Mouse (Mus musculus): ENCODE results near the gene Orc2. TPM values are rescaled to one million over a fixed set of nuclear protein-coding genes. Genes with fewer than 3 reads are reported as not detected.

Gene Orc2
- polyA plus RNA-seq, 1 experiment from 2014 or later: 27.6 TPM

GRCm38 (mm10) chr1:58475662-58476061, 29.2 kb downstream of the Orc2 start:
- Histone ChIP-seq H3K4me1 (replicated peaks; ENCODE audit: control insufficient read depth, insufficient read depth, low read length) (no peaks in the 10 kb centered on the region), H3K27ac (ENCODE audit: low read depth) (no peak overlapping the region), H3K4me2 (ENCODE audit: low read length) (no peak overlapping the region), H3K4me3 (ENCODE audit: low read depth, low read length) (no peak overlapping the region), H3K9ac (ENCODE audit: low read length) (no peak overlapping the region), H3K27me3 (replicated peaks; ENCODE audit: control insufficient read depth, insufficient read depth, low read length) (no peaks in the 10 kb centered on the region), H3K36me3 (ENCODE audit: control insufficient read depth, insufficient read depth, low read length) (peaks cover 87% of the 10 kb centered on the region), H3K9me3 (ENCODE audit: control insufficient read depth, low read length) (no peaks in the 10 kb centered on the region)
- WGBS: 95% methylated on average over 8 of the region's 8 CpGs
- ATAC-seq (replicated peaks; ENCODE audit: low FRiP score, low TSS enrichment, low read depth) (no peak), DNase-seq (ENCODE audit: low spot score) (no peak)

GRCm38 (mm10) chr1:58465561-58465960, 39.3 kb downstream of the Orc2 start:
- H3K4me2 ChIP-seq (ENCODE audit: low read length): no peak overlapping the region
- H3K27ac ChIP-seq (ENCODE audit: low read depth): no peak overlapping the region
- H3K36me3 ChIP-seq (ENCODE audit: control insufficient read depth, insufficient read depth, low read length): peaks cover 84% of the 10 kb centered on the region
- DNase-seq (ENCODE audit: low spot score): no peak
- no peak overlapping the region for H3K9ac ChIP-seq (ENCODE audit: low read length)
- no peak overlapping the region for H3K4me3 ChIP-seq (ENCODE audit: low read depth, low read length)
- H3K27me3 ChIP-seq (replicated peaks; ENCODE audit: control insufficient read depth, insufficient read depth, low read length): no peaks in the 10 kb centered on the region
- no peaks in the 10 kb centered on the region for H3K4me1 ChIP-seq (replicated peaks; ENCODE audit: control insufficient read depth, insufficient read depth, low read length)
- H3K9me3 ChIP-seq (ENCODE audit: control insufficient read depth, low read length): no peaks in the 10 kb centered on the region
- 97% methylated on average over 4 of the region's 4 CpGs for WGBS
- ATAC-seq (replicated peaks; ENCODE audit: low FRiP score, low TSS enrichment, low read depth): no peak

- no peaks in the 10 kb centered on the region for H3K4me1 ChIP-seq (replicated peaks; ENCODE audit: control insufficient read depth, insufficient read depth, low read length)
- no peak overlapping the region for H3K4me2 ChIP-seq (ENCODE audit: low read length)
- H3K27me3 ChIP-seq (replicated peaks; ENCODE audit: control insufficient read depth, insufficient read depth, low read length): no peaks in the 10 kb centered on the region
- H3K36me3 ChIP-seq (ENCODE audit: control insufficient read depth, insufficient read depth, low read length): peaks cover 78% of the 10 kb centered on the region
- 92% methylated on average over 4 of the region's 4 CpGs for WGBS
- ATAC-seq (replicated peaks; ENCODE audit: low FRiP score, low TSS enrichment, low read depth) (no peak), DNase-seq (ENCODE audit: low spot score) (no peak)
- no peak overlapping the region for H3K4me3 ChIP-seq (ENCODE audit: low read depth, low read length)
- H3K27ac ChIP-seq (ENCODE audit: low read depth): no peak overlapping the region
- no peaks in the 10 kb centered on the region for H3K9me3 ChIP-seq (ENCODE audit: control insufficient read depth, low read length)
- H3K9ac ChIP-seq (ENCODE audit: low read length): no peak overlapping the region
These were observed 39.9 kb downstream of the Orc2 start for GRCm38 (mm10) chr1:58465042-58465441.

- Histone ChIP-seq H3K9me3 (ENCODE audit: control insufficient read depth, low read length) (no peaks in the 10 kb centered on the region), H3K27me3 (replicated peaks; ENCODE audit: control insufficient read depth, insufficient read depth, low read length) (no peaks in the 10 kb centered on the region), H3K4me3 (ENCODE audit: low read depth, low read length) (no peak overlapping the region), H3K36me3 (ENCODE audit: control insufficient read depth, insufficient read depth, low read length) (peaks cover 78% of the 10 kb centered on the region), H3K4me1 (replicated peaks; ENCODE audit: control insufficient read depth, insufficient read depth, low read length) (no peaks in the 10 kb centered on the region), H3K4me2 (ENCODE audit: low read length) (no peak overlapping the region), H3K9ac (ENCODE audit: low read length) (no peak overlapping the region), H3K27ac (ENCODE audit: low read depth) (no peak overlapping the region)
- WGBS: 60% methylated on average over 2 of the region's 2 CpGs
- ATAC-seq (replicated peaks; ENCODE audit: low FRiP score, low TSS enrichment, low read depth) (no peak), DNase-seq (ENCODE audit: low spot score) (no peak)
These were observed 41.0 kb downstream of the Orc2 start for GRCm38 (mm10) chr1:58463935-58464334.

- Histone ChIP-seq H3K9me3 (ENCODE audit: control insufficient read depth, low read length) (no peaks in the 10 kb centered on the region), H3K4me3 (ENCODE audit: low read depth, low read length) (no peak overlapping the region), H3K36me3 (ENCODE audit: control insufficient read depth, insufficient read depth, low read length) (peaks cover 89% of the 10 kb centered on the region), H3K4me1 (replicated peaks; ENCODE audit: control insufficient read depth, insufficient read depth, low read length) (no peaks in the 10 kb centered on the region), H3K9ac (ENCODE audit: low read length) (no peak overlapping the region), H3K27me3 (replicated peaks; ENCODE audit: control insufficient read depth, insufficient read depth, low read length) (no peaks in the 10 kb centered on the region), H3K4me2 (ENCODE audit: low read length) (no peak overlapping the region), H3K27ac (ENCODE audit: low read depth) (no peak overlapping the region)
- no peak for DNase-seq (ENCODE audit: low spot score)
- 98% methylated on average over 3 of the region's 3 CpGs for WGBS
- ATAC-seq (replicated peaks; ENCODE audit: low FRiP score, low TSS enrichment, low read depth): no peak
These were observed 44.3 kb downstream of the Orc2 start for GRCm38 (mm10) chr1:58460566-58460965.

- Histone ChIP-seq H3K4me3 (ENCODE audit: low read depth, low read length) (no peak overlapping the region), H3K27me3 (replicated peaks; ENCODE audit: control insufficient read depth, insufficient read depth, low read length) (no peaks in the 10 kb centered on the region), H3K27ac (ENCODE audit: low read depth) (no peak overlapping the region), H3K36me3 (ENCODE audit: control insufficient read depth, insufficient read depth, low read length) (peaks cover 88% of the 10 kb centered on the region), H3K4me2 (ENCODE audit: low read length) (no peak overlapping the region), H3K4me1 (replicated peaks; ENCODE audit: control insufficient read depth, insufficient read depth, low read length) (no peaks in the 10 kb centered on the region), H3K9ac (ENCODE audit: low read length) (no peak overlapping the region), H3K9me3 (ENCODE audit: control insufficient read depth, low read length) (no peaks in the 10 kb centered on the region)
- 68% methylated on average over 2 of the region's 2 CpGs for WGBS
- ATAC-seq (replicated peaks; ENCODE audit: low FRiP score, low TSS enrichment, low read depth) (no peak), DNase-seq (ENCODE audit: low spot score) (no peak)
These were observed 46.0 kb downstream of the Orc2 start for GRCm38 (mm10) chr1:58458867-58459266.

GRCm38 (mm10) chr1:58458175-58458574, 46.7 kb downstream of the Orc2 start:
- Histone ChIP-seq H3K36me3 (ENCODE audit: control insufficient read depth, insufficient read depth, low read length) (peaks cover 85% of the 10 kb centered on the region), H3K4me2 (ENCODE audit: low read length) (no peak overlapping the region), H3K4me3 (ENCODE audit: low read depth, low read length) (no peak overlapping the region), H3K4me1 (replicated peaks; ENCODE audit: control insufficient read depth, insufficient read depth, low read length) (no peaks in the 10 kb centered on the region), H3K9ac (ENCODE audit: low read length) (no peak overlapping the region), H3K9me3 (ENCODE audit: control insufficient read depth, low read length) (no peaks in the 10 kb centered on the region), H3K27ac (ENCODE audit: low read depth) (no peak overlapping the region), H3K27me3 (replicated peaks; ENCODE audit: control insufficient read depth, insufficient read depth, low read length) (no peaks in the 10 kb centered on the region)
- no peak for DNase-seq (ENCODE audit: low spot score)
- 80% methylated on average over 5 of the region's 5 CpGs for WGBS
- no peak for ATAC-seq (replicated peaks; ENCODE audit: low FRiP score, low TSS enrichment, low read depth)

- Histone ChIP-seq H3K9ac (ENCODE audit: low read length) (no peak overlapping the region), H3K27me3 (replicated peaks; ENCODE audit: control insufficient read depth, insufficient read depth, low read length) (no peaks in the 10 kb centered on the region), H3K4me2 (ENCODE audit: low read length) (no peak overlapping the region), H3K4me1 (replicated peaks; ENCODE audit: control insufficient read depth, insufficient read depth, low read length) (no peaks in the 10 kb centered on the region), H3K9me3 (ENCODE audit: control insufficient read depth, low read length) (no peaks in the 10 kb centered on the region), H3K4me3 (ENCODE audit: low read depth, low read length) (no peak overlapping the region), H3K36me3 (ENCODE audit: control insufficient read depth, insufficient read depth, low read length) (peaks cover 83% of the 10 kb centered on the region), H3K27ac (ENCODE audit: low read depth) (no peak overlapping the region)
- 86% methylated on average over 6 of the region's 6 CpGs for WGBS
- DNase-seq (ENCODE audit: low spot score) (no peak), ATAC-seq (replicated peaks; ENCODE audit: low FRiP score, low TSS enrichment, low read depth) (no peak)
These were observed 50.6 kb downstream of the Orc2 start for GRCm38 (mm10) chr1:58454316-58454715.

- peaks cover 11% of the 10 kb centered on the region for H3K4me1 ChIP-seq (replicated peaks; ENCODE audit: control insufficient read depth, insufficient read depth, low read length)
- H3K27ac ChIP-seq (ENCODE audit: low read depth): no peak overlapping the region
- H3K4me3 ChIP-seq (ENCODE audit: low read depth, low read length): no peak overlapping the region
- no peak overlapping the region for H3K4me2 ChIP-seq (ENCODE audit: low read length)
- ATAC-seq (replicated peaks; ENCODE audit: low FRiP score, low TSS enrichment, low read depth) (no peak), DNase-seq (ENCODE audit: low spot score) (no peak)
- 85% methylated on average over 7 of the region's 7 CpGs for WGBS
- H3K9me3 ChIP-seq (ENCODE audit: control insufficient read depth, low read length): no peaks in the 10 kb centered on the region
- peaks cover 41% of the 10 kb centered on the region for H3K36me3 ChIP-seq (ENCODE audit: control insufficient read depth, insufficient read depth, low read length)
- no peaks in the 10 kb centered on the region for H3K27me3 ChIP-seq (replicated peaks; ENCODE audit: control insufficient read depth, insufficient read depth, low read length)
- no peak overlapping the region for H3K9ac ChIP-seq (ENCODE audit: low read length)
These were observed 56.5 kb downstream of the Orc2 start for GRCm38 (mm10) chr1:58448396-58448795.
